Mouse (Mus musculus): ENCODE data around the gene Asxl1. TPM values are rescaled to one million over a fixed set of nuclear protein-coding genes. Genes with fewer than 3 reads are reported as not detected.

Gene Asxl1
- polyA plus RNA-seq, 2 experiments = 19.4 to 28.5 TPM

DNA sequence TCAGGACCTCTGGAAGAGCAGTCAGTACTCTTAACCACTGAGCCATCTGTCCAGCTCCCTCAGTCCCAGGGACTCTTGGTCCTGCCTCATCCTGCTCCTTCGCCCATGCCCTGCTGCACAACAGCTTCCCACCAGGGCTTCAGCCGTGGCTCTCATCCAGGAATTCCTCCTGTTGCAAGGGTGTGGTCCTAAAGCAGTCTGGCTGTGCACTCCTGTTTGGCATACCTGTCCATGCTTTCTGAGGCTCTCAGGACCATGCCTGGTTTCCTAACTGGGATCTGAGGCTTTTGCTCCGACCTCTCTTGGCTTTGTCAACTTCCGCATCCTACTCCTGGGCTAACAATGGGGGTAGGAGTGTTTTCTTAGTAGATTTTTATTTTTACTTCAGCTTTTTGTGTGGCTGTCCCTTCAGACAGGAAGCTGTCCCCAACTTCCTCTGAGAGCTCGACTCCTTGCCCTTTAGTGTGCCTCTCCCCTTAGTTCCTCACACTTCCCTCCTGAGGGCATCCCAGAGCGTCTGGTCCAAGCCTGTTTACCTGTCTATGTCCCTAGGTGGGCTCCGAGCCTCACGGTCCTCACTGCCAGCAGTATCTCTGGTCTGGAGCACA is 26.5 kb upstream of the Asxl1 start:
- H3K9ac ChIP-seq (ENCODE audit: low read depth, low read length, severe bottlenecking) = no peak overlapping the region
- H3K27me3 ChIP-seq (ENCODE audit: control insufficient read depth, insufficient read depth, low read length) = no peaks in the 10 kb centered on the region
- H3K4me3 ChIP-seq (replicated peaks; ENCODE audit: low read length) = no peak overlapping the region
- no peaks in the 10 kb centered on the region for H3K4me1 ChIP-seq (ENCODE audit: control insufficient read depth, insufficient read depth, low read length)
- no peak overlapping the region for H3K27ac ChIP-seq (replicated peaks; ENCODE audit: low read depth, low read length)
- H3K4me2 ChIP-seq (replicated peaks; ENCODE audit: low read depth, low read length, severe bottlenecking) = no peak overlapping the region
- 76% methylated on average over 8 of the region's 8 CpGs for WGBS
- H3K36me3 ChIP-seq (ENCODE audit: control insufficient read depth, insufficient read depth, low read length) = peaks cover 57% of the 10 kb centered on the region
- ATAC-seq (ENCODE audit: low FRiP score, low read depth) (no peak), DNase-seq (ENCODE audit: low spot score) (no peak)
- no peaks in the 10 kb centered on the region for H3K9me3 ChIP-seq (ENCODE audit: control insufficient read depth, low read length)
- TF ChIP-seq POLR2A (IDR thresholded peaks at IDR 0.05; ENCODE audit: borderline replicate concordance, extremely low read depth, insufficient read depth, insufficient read length) = no peak

DNA sequence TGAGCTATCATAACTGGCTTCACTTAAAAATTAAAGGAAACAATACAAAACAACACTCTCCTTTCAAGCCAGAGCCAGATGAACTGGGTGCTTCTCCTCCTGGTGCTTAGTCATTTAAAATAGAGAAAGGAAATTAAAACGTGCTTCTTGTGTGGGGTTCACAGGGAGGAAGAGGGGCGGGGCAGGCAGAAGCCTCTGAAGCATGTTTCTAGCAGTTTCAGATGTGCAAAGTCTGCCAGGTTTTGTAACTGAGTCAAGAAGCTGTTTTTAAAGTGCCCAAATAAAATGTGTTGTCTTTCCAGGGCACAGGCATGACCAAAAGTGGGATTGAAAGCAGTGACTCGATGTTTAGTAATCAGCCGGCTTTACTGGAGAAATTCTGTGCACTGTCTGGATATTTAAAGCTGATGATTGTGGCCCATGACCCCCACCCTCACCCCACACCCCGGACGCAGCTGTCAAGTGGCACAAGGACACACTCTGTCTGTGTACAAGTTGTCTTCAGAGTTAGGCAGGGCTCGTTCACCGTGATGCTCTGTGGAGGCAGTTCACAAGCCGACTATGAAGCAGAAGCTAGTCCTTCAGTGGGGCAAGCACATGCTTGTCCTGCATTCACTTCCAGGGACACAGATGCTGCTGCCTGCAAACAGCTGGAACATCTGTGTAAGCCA is 19.8 kb upstream of the Asxl1 start:
- H3K4me3 ChIP-seq (replicated peaks; ENCODE audit: low read length) = no peak overlapping the region
- WGBS = 67% methylated on average over 9 of the region's 9 CpGs

DNA sequence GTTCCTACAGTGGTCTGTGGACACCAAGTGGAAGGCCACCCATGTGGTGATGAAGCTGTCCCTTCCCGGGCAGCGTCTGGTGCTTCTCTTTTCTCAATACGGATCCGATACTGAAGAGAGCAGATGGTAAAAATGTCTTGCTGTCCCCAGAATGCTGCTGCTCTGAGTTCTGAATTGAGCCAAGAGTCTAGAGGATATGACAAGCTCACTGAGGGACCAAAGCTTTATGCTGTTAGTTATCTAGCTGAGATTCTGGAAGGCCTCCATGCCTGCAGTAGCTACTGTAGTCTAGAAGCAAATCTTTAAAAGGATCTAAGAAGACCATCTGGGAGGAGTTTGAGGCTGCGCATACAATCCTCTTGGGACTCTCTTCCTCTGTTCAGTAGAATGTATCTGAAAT is 13.4 kb upstream of the Asxl1 start:
- Histone ChIP-seq H3K9ac (ENCODE audit: low read depth, low read length, severe bottlenecking) (no peak overlapping the region), H3K4me3 (replicated peaks; ENCODE audit: low read length) (no peak overlapping the region), H3K4me2 (replicated peaks; ENCODE audit: low read depth, low read length, severe bottlenecking) (no peak overlapping the region), H3K27ac (replicated peaks; ENCODE audit: low read depth, low read length) (no peak overlapping the region), H3K27me3 (ENCODE audit: control insufficient read depth, insufficient read depth, low read length) (no peaks in the 10 kb centered on the region), H3K9me3 (ENCODE audit: control insufficient read depth, low read length) (no peaks in the 10 kb centered on the region), H3K4me1 (ENCODE audit: control insufficient read depth, insufficient read depth, low read length) (no peaks in the 10 kb centered on the region), H3K36me3 (ENCODE audit: control insufficient read depth, insufficient read depth, low read length) (peaks cover 28% of the 10 kb centered on the region)
- no peak for DNase-seq (ENCODE audit: low spot score)
- no peak for ATAC-seq (ENCODE audit: low FRiP score, low read depth)
- TF ChIP-seq POLR2A (IDR thresholded peaks at IDR 0.05; ENCODE audit: borderline replicate concordance, extremely low read depth, insufficient read depth, insufficient read length) = no peak
- 97% methylated on average over 5 of the region's 5 CpGs for WGBS

More for the DNA sequence above, 19.8 kb upstream of the Asxl1 start:
- no peak for TF ChIP-seq POLR2A (IDR thresholded peaks at IDR 0.05; ENCODE audit: borderline replicate concordance, extremely low read depth, insufficient read depth, insufficient read length)
- Histone ChIP-seq H3K4me2 (replicated peaks; ENCODE audit: low read depth, low read length, severe bottlenecking) (no peak overlapping the region), H3K27me3 (ENCODE audit: control insufficient read depth, insufficient read depth, low read length) (no peaks in the 10 kb centered on the region), H3K9ac (ENCODE audit: low read depth, low read length, severe bottlenecking) (no peak overlapping the region), H3K27ac (replicated peaks; ENCODE audit: low read depth, low read length) (no peak overlapping the region), H3K36me3 (ENCODE audit: control insufficient read depth, insufficient read depth, low read length) (peaks cover 77% of the 10 kb centered on the region), H3K9me3 (ENCODE audit: control insufficient read depth, low read length) (no peaks in the 10 kb centered on the region), H3K4me1 (ENCODE audit: control insufficient read depth, insufficient read depth, low read length) (no peaks in the 10 kb centered on the region)
- no peak for ATAC-seq (ENCODE audit: low FRiP score, low read depth)
- DNase-seq (ENCODE audit: low spot score) = no peak

DNA sequence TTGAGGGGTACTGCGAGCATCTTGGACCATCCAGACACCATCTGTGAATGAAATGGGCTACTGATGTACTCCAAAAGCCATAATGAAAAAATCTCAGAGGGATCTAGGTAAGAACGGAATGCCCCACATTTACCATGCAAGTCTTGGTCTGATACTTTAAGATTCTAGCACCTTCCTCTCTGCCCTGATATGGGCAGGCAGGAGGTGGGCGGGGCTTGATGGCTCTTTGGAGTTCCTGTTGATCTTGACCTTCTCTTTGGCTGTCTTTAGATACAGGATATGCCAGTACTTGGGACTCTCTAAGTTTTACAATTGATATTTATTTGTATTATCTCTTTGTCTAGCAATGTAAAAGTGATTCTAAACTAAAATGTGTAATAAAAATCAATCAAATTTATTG is 12.6 kb upstream of the Asxl1 start:
- WGBS = 98% methylated on average over 3 of the region's 3 CpGs
- no peaks in the 10 kb centered on the region for H3K27me3 ChIP-seq (ENCODE audit: control insufficient read depth, insufficient read depth, low read length)
- no peak overlapping the region for H3K27ac ChIP-seq (replicated peaks; ENCODE audit: low read depth, low read length)
- H3K9ac ChIP-seq (ENCODE audit: low read depth, low read length, severe bottlenecking) = no peak overlapping the region
- no peak for DNase-seq (ENCODE audit: low spot score)
- H3K36me3 ChIP-seq (ENCODE audit: control insufficient read depth, insufficient read depth, low read length) = peaks cover 23% of the 10 kb centered on the region
- no peak overlapping the region for H3K4me3 ChIP-seq (replicated peaks; ENCODE audit: low read length)
- TF ChIP-seq POLR2A (IDR thresholded peaks at IDR 0.05; ENCODE audit: borderline replicate concordance, extremely low read depth, insufficient read depth, insufficient read length) = no peak
- H3K9me3 ChIP-seq (ENCODE audit: control insufficient read depth, low read length) = no peaks in the 10 kb centered on the region
- no peak for ATAC-seq (ENCODE audit: low FRiP score, low read depth)
- H3K4me2 ChIP-seq (replicated peaks; ENCODE audit: low read depth, low read length, severe bottlenecking) = no peak overlapping the region
- no peaks in the 10 kb centered on the region for H3K4me1 ChIP-seq (ENCODE audit: control insufficient read depth, insufficient read depth, low read length)

DNA sequence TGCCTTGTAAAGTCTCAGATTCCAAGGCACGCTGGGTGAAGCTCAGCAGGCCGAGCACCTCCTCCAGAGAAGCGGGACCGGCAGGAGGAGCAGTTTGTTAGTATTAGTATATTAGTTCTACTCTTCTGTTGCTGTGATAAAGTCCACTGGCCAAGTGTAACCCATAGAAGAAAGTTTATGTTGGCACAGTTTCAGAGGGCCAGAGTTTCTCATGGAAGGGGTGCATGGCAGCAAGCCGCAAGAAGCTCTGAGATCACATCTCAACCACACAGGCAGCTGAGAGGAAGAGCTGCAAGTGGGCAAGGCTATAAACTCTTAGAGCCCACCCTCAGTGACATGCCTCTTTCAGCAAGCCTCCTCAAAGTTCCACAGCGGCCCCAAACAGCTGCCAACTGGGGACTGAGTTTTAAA is 11.8 kb upstream of the Asxl1 start:
- H3K27me3 ChIP-seq (ENCODE audit: control insufficient read depth, insufficient read depth, low read length) = no peaks in the 10 kb centered on the region
- H3K4me1 ChIP-seq (ENCODE audit: control insufficient read depth, insufficient read depth, low read length) = no peaks in the 10 kb centered on the region
- H3K9me3 ChIP-seq (ENCODE audit: control insufficient read depth, low read length) = no peaks in the 10 kb centered on the region
- no peak overlapping the region for H3K4me3 ChIP-seq (replicated peaks; ENCODE audit: low read length)
- peaks cover 16% of the 10 kb centered on the region for H3K36me3 ChIP-seq (ENCODE audit: control insufficient read depth, insufficient read depth, low read length)
- WGBS = 81% methylated on average over 6 of the region's 6 CpGs
- no peak for ATAC-seq (ENCODE audit: low FRiP score, low read depth)
- TF ChIP-seq POLR2A (IDR thresholded peaks at IDR 0.05; ENCODE audit: borderline replicate concordance, extremely low read depth, insufficient read depth, insufficient read length) = no peak
- H3K9ac ChIP-seq (ENCODE audit: low read depth, low read length, severe bottlenecking) = no peak overlapping the region
- H3K27ac ChIP-seq (replicated peaks; ENCODE audit: low read depth, low read length) = no peak overlapping the region
- no peak overlapping the region for H3K4me2 ChIP-seq (replicated peaks; ENCODE audit: low read depth, low read length, severe bottlenecking)
- DNase-seq (ENCODE audit: low spot score) = no peak
